Mouse (Mus musculus) urinary bladder, postnatal 4 days (tissue): ENCODE measurements around the gene Tnfrsf26.

Experiments used
- DNase-seq, 2 experiments: peaks; one replicate each; pipeline ENCODE4 v3.0.0; 2021 to 2022; ENCODE audit warnings: low spot score in 2 of 2

Tnfrsf26 gene

GRCm38 (mm10) chr7:143599428-143600230 is 28.9 kb downstream of the Tnfrsf26 start, which contains the start of gene Cars:
TSS of gene Cars (minus strand) at chr7:143600090.
- peak; percentile 89 to 93 for DNase-seq

- no peak for DNase-seq
These were observed 33.7 kb downstream of the Tnfrsf26 start for GRCm38 (mm10) chr7:143594865-143595264.

- no peak for DNase-seq
These were observed 36.3 kb downstream of the Tnfrsf26 start for GRCm38 (mm10) chr7:143592255-143592654.

GRCm38 (mm10) chr7:143588006-143588405 is 40.5 kb downstream of the Tnfrsf26 start:
- DNase-seq, result no peak

GRCm38 (mm10) chr7:143587586-143587985 is 40.9 kb downstream of the Tnfrsf26 start:
- no peak for DNase-seq

- DNase-seq, result peak; percentile 39 to 72
These were observed 44.6 kb downstream of the Tnfrsf26 start for GRCm38 (mm10) chr7:143583956-143584355.

GRCm38 (mm10) chr7:143583025-143583424 is 45.5 kb downstream of the Tnfrsf26 start:
- no peak for DNase-seq

GRCm38 (mm10) chr7:143575751-143576150 is 52.8 kb downstream of the Tnfrsf26 start:
- DNase-seq, result no peak

- DNase-seq, result no peak
These were observed 62.9 kb downstream of the Tnfrsf26 start for GRCm38 (mm10) chr7:143565648-143566039.

- DNase-seq, result no peak
These were observed 63.4 kb downstream of the Tnfrsf26 start for GRCm38 (mm10) chr7:143565015-143565647.

- DNase-seq, result no peak
These were observed 64.7 kb downstream of the Tnfrsf26 start for GRCm38 (mm10) chr7:143563787-143564186.
